ENCODE assay signal across 28 mouse cellular contexts in genomic region chr11:16735083-16735644, GRCm38 (mm10). TPM values are rescaled to one million over a fixed set of nuclear protein-coding genes. Genes with fewer than 3 reads are reported as not detected.
DNase-seq lines count a peak whose midpoint lies in the region; TF ChIP-seq lines count a peak whose summit lies in the region.
"Had no signal": no experiment of that assay in that cellular context is flagged by ENCODE, and none has a peak within 500 bp of the region (broad histone marks: within the 10 kb centered on the region; RNA-seq: fewer than 3 reads in every experiment).

No protein-coding gene starts in this region.

- in situ Hi-C loops in CH12.LX (cut with MboI; ENCODE audit: low pct_ligation_motif_present, low pct_unique_long_range_greater_than_20kb, low sequenced_read_pairs), result loop anchor here (25.0 kb wide), 1 partner anchor 202 kb away; no protein-coding TSS in a partner anchor

- TF ChIP-seq CTCF in CH12.LX (conservative IDR thresholded peaks at IDR 0.05 in 1 of 2, IDR thresholded peaks at IDR 0.05 in 1 of 2; ENCODE audit: low read depth in 2 of 2, low read length in 2 of 2), result no peak

- H3K27me3 ChIP-seq in CH12.LX (replicated peaks), result no peaks in the 10 kb centered on the region
- H3K27me3 ChIP-seq: embryonic facial prominence, embryonic 13.5 days; forebrain, embryonic 13.5 days; hindbrain, embryonic 13.5 days had no signal

- DNase-seq in 3T3-L1 (ENCODE audit: low read depth, low spot score), result peak; percentile 79
- peak; percentile 25 for DNase-seq in CH12.LX (ENCODE audit: extremely low read depth)
- DNase-seq in fibroblast of lung, adult 2 months (ENCODE audit: low read depth), result peak; percentile 30
- DNase-seq in yolk sac, embryonic 10.5 days (ENCODE audit: low spot score), result no peak
- DNase-seq in cerebellum, adult 18-20 months, result no peak
- DNase-seq in adipocyte (ENCODE audit: low spot score), result no peak
- DNase-seq: adrenal gland, adult 2 months; adrenal gland, postnatal 14 days; B cell, adult 2 months; cerebellum, adult 11 months; cerebellum, adult 8-10 months; cerebellum, postnatal 10 days; cerebellum, postnatal 36 days; embryo, embryonic 11 days; gastrocnemius, postnatal 10 days; heart, adult 11 months; heart, postnatal 36 days; kidney, adult 11 months; kidney, adult 8-10 months had no signal

- no peaks in the 10 kb centered on the region for H3K79me2 ChIP-seq in CH12.LX (replicated peaks; ENCODE audit: control insufficient read depth, extremely low read depth, insufficient read depth, poor library complexity, severe bottlenecking)

- no peak overlapping the region for H3K4me2 ChIP-seq in CH12.LX (ENCODE audit: insufficient read depth, low read depth, poor library complexity, severe bottlenecking)
- H3K4me2 ChIP-seq: embryonic facial prominence, embryonic 13.5 days; forebrain, embryonic 13.5 days; heart, embryonic 11.5 days; hindbrain, embryonic 13.5 days had no signal

- no peaks in the 10 kb centered on the region for H3K9me3 ChIP-seq in CH12.LX (replicated peaks; ENCODE audit: low read length)
- H3K9me3 ChIP-seq: embryonic facial prominence, embryonic 10.5 days; embryonic facial prominence, embryonic 13.5 days; forebrain, embryonic 10.5 days; forebrain, embryonic 13.5 days; G1E; hindbrain, embryonic 10.5 days; hindbrain, embryonic 13.5 days had no signal

- dilution Hi-C loops in CH12.LX (cut with MboI; ENCODE audit: extremely low pct_ligation_motif_present, extremely low pct_unique_long_range_greater_than_20kb, low sequenced_read_pairs), result no loop called here

- H3K9ac ChIP-seq in CH12.LX (ENCODE audit: insufficient read depth, low read depth), result no peak overlapping the region
- H3K9ac ChIP-seq: embryonic facial prominence, embryonic 13.5 days; forebrain, embryonic 13.5 days; hindbrain, embryonic 13.5 days had no signal

- TF ChIP-seq EP300 in CH12.LX (IDR thresholded peaks at IDR 0.05; ENCODE audit: low read length), result no peak

- no peaks in the 10 kb centered on the region for H3K36me3 ChIP-seq in CH12.LX (replicated peaks in 1 of 2; ENCODE audit: control insufficient read depth in 1 of 2, insufficient read depth in 1 of 2, low read length in 1 of 2)
- H3K36me3 ChIP-seq: embryonic facial prominence, embryonic 10.5 days; embryonic facial prominence, embryonic 13.5 days; forebrain, embryonic 10.5 days; G1E; hindbrain, embryonic 10.5 days; hindbrain, embryonic 13.5 days had no signal

- H3K4me1 ChIP-seq in CH12.LX (ENCODE audit: control insufficient read depth in 1 of 2, insufficient read depth in 2 of 2), result peaks cover 0 to 13% of the 10 kb centered on the region in 2 experiments; a peak in 2 of 4 replicates
- H3K4me1 ChIP-seq: embryonic facial prominence, embryonic 10.5 days; embryonic facial prominence, embryonic 13.5 days; forebrain, embryonic 10.5 days; forebrain, embryonic 13.5 days; hindbrain, embryonic 10.5 days; hindbrain, embryonic 13.5 days had no signal

- no peak overlapping the region for H3K27ac ChIP-seq in CH12.LX (ENCODE audit: insufficient read depth, low read depth)
- H3K27ac ChIP-seq: embryonic facial prominence, embryonic 10.5 days; embryonic facial prominence, embryonic 13.5 days; forebrain, embryonic 10.5 days; forebrain, embryonic 13.5 days; hindbrain, embryonic 10.5 days; hindbrain, embryonic 13.5 days had no signal

- TF ChIP-seq RAD21 in CH12.LX (IDR thresholded peaks at IDR 0.05; ENCODE audit: low read depth, low read length), result no peak

- no peak for TF ChIP-seq POLR2A in CH12.LX (IDR thresholded peaks at IDR 0.05; ENCODE audit: low read depth, low read length)

- H3K4me3 ChIP-seq in CH12.LX (replicated peaks in 1 of 3; ENCODE audit: low read depth in 2 of 3, low read length in 2 of 3, poor library complexity in 1 of 3), result no peak overlapping the region
- H3K4me3 ChIP-seq: embryonic facial prominence, embryonic 10.5 days; embryonic facial prominence, embryonic 13.5 days; erythroblast, embryonic 14.5 days; forebrain, embryonic 10.5 days; forebrain, embryonic 13.5 days; hindbrain, embryonic 10.5 days; hindbrain, embryonic 13.5 days had no signal

TF ChIP-seq in CH12.LX, 34 proteins besides CTCF, POLR2A, EP300 and RAD21:
- no peak for TF ChIP-seq JUN (IDR thresholded peaks at IDR 0.05; ENCODE audit: insufficient read depth, low read depth, low read length)
- TF ChIP-seq USF1 (IDR thresholded peaks at IDR 0.05; ENCODE audit: low read depth, low read length), result no peak
- no peak for TF ChIP-seq NRF1 (IDR thresholded peaks at IDR 0.05; ENCODE audit: low read depth, low read length)
- peak; percentile 91 for TF ChIP-seq MAFK (IDR thresholded peaks at IDR 0.05; ENCODE audit: insufficient replicate concordance, low read length)
- no peak for TF ChIP-seq CHD2 (IDR thresholded peaks at IDR 0.05; ENCODE audit: low read length)
- no peak for TF ChIP-seq MAX (IDR thresholded peaks at IDR 0.05; ENCODE audit: low read length)

RNA-seq across cellular contexts. Expression of gene Egfr, which starts 16.8 kb away (rescaled TPM):
- 0.04 TPM in 1 of 2 replicates, not detected in the other for total RNA-seq in CH12.LX (2012; rRNA removed)
- total RNA-seq in CH12.LX (2014; rRNA removed), result 0.26 and 0.27 TPM in 2 replicates
- polyA plus RNA-seq in CH12.LX (2012; ENCODE audit: insufficient read length, low read depth), result not detected in 2 replicates
- polyA plus RNA-seq: erythroblast, embryonic 14.5 days; G1E had no signal

Comparison
In these comparisons a context has a peak if more than half of its experiments do, and no peak if none do; other contexts are left out.
1. DNase-seq: peak in 3T3-L1 (single experiment), CH12.LX (single experiment) and fibroblast of lung, adult 2 months (single experiment); none in yolk sac, embryonic 10.5 days (single experiment), cerebellum, adult 18-20 months (0 of 2) and adipocyte (single experiment).